Mouse (Mus musculus): Measurements from ENCODE around the gene Usp53. TPM values are rescaled to one million over a fixed set of nuclear protein-coding genes. Genes with fewer than 3 reads are reported as not detected.
A peak's percentile ranks its signal among the peaks of the same experiment; 100 is the strongest.
"Not testable (repeated sequence)": the region's sequence is repeated elsewhere in the genome, so short reads cannot be mapped to it uniquely, and the experiment has no call there.

The Usp53 gene
- polyA plus RNA-seq, 1 experiment from 2014 or later: 5.4 TPM

- peak overlapping the region; percentile 80 for H3K4me3 ChIP-seq
- H3K27me3 ChIP-seq (ENCODE audit: insufficient read depth, poor library complexity, severe bottlenecking): no peaks in the 10 kb centered on the region
- peak overlapping the region; percentile 97 for H3K27ac ChIP-seq
- no peaks in the 10 kb centered on the region for H3K36me3 ChIP-seq
- peak; percentile 15 for DNase-seq (ENCODE audit: low spot score)
- WGBS: 22% methylated on average over 13 of the region's 13 CpGs
- no peaks in the 10 kb centered on the region for H3K9me3 ChIP-seq
- peaks cover 17% of the 10 kb centered on the region for H3K4me1 ChIP-seq (replicated peaks)
Observed at GRCm38 (mm10) chr3:122985183-122985944, 1.1 kb upstream of the Usp53 start.

DNA sequence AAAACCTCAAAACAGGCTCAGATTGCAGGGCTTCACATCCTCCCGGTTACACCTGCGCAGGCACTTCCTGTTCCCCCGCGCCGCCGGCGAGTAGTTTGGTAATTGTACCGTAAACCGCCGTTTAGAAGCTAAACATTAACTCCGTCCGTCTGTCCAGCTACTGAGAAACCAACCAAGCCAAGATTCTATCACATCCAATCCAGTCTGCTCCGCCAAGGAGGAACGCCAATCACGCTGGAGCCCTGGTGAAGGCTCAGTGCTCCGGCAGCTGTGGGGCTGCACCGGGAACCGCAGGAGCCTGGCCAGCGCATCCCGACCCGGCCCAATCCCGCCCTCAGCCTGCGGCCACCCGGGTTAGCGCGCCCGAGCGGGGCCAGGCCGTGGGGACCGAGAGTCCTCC lies 461 bp downstream of the Usp53 start:
- peak overlapping the region; percentile 80 for H3K4me3 ChIP-seq
- H3K27ac ChIP-seq: peak overlapping the region; percentile 97
- no peaks in the 10 kb centered on the region for H3K27me3 ChIP-seq (ENCODE audit: insufficient read depth, poor library complexity, severe bottlenecking)
- WGBS: under 1% methylated on average over 30 of the region's 30 CpGs
- H3K36me3 ChIP-seq: peaks cover 3% of the 10 kb centered on the region; the same call in 1 of the 2 replicates
- no peak for DNase-seq (ENCODE audit: low spot score)
- H3K9me3 ChIP-seq: no peaks in the 10 kb centered on the region
- H3K4me1 ChIP-seq (replicated peaks): peaks cover 17% of the 10 kb centered on the region

GRCm38 (mm10) chr3:122975964-122976363 lies 8.3 kb downstream of the Usp53 start:
- DNase-seq (ENCODE audit: low spot score): no peak
- H3K9me3 ChIP-seq: no peaks in the 10 kb centered on the region
- H3K27ac ChIP-seq: no peak overlapping the region
- H3K27me3 ChIP-seq (ENCODE audit: insufficient read depth, poor library complexity, severe bottlenecking): no peaks in the 10 kb centered on the region
- peaks cover 12% of the 10 kb centered on the region for H3K4me1 ChIP-seq (replicated peaks)
- peaks cover 3% of the 10 kb centered on the region; the same call in 1 of the 2 replicates for H3K36me3 ChIP-seq
- WGBS: 93% methylated on average over 1 of the region's 1 CpGs
- no peak overlapping the region for H3K4me3 ChIP-seq

GRCm38 (mm10) chr3:122975363-122975762 lies 8.9 kb downstream of the Usp53 start:
- Histone ChIP-seq H3K36me3 (peaks cover 3% of the 10 kb centered on the region; the same call in 1 of the 2 replicates), H3K27me3 (ENCODE audit: insufficient read depth, poor library complexity, severe bottlenecking) (no peaks in the 10 kb centered on the region), H3K27ac (no peak overlapping the region), H3K4me3 (no peak overlapping the region), H3K4me1 (replicated peaks) (peaks cover 12% of the 10 kb centered on the region), H3K9me3 (no peaks in the 10 kb centered on the region)
- 84% methylated on average over 4 of the region's 4 CpGs for WGBS
- no peak for DNase-seq (ENCODE audit: low spot score)

DNA sequence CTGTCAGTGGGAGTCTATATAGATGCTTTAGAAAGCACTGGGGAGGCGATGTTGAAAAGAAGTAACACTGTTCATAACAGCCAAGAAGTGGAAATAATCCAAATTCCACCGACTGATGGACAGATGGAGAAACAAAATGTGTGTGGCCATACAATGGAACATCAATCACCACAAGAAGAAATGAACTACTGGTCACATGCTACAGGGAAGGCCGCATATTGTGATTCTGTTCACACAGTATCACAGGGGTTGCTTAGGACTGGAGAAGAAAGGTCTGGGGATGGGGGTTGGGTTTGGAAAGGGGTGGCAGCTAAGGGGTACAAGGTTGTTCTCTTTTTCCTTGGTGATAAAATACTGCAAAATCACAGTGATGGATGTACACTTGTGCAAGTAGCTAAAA lies 9.5 kb downstream of the Usp53 start:
- Histone ChIP-seq H3K36me3 (peaks cover 3% of the 10 kb centered on the region; the same call in 1 of the 2 replicates), H3K4me3 (no peak overlapping the region), H3K27me3 (ENCODE audit: insufficient read depth, poor library complexity, severe bottlenecking) (no peaks in the 10 kb centered on the region), H3K9me3 (no peaks in the 10 kb centered on the region), H3K4me1 (replicated peaks) (peaks cover 12% of the 10 kb centered on the region), H3K27ac (no peak overlapping the region)
- no peak for DNase-seq (ENCODE audit: low spot score)
- 66% methylated on average over 3 of the region's 3 CpGs for WGBS

DNA sequence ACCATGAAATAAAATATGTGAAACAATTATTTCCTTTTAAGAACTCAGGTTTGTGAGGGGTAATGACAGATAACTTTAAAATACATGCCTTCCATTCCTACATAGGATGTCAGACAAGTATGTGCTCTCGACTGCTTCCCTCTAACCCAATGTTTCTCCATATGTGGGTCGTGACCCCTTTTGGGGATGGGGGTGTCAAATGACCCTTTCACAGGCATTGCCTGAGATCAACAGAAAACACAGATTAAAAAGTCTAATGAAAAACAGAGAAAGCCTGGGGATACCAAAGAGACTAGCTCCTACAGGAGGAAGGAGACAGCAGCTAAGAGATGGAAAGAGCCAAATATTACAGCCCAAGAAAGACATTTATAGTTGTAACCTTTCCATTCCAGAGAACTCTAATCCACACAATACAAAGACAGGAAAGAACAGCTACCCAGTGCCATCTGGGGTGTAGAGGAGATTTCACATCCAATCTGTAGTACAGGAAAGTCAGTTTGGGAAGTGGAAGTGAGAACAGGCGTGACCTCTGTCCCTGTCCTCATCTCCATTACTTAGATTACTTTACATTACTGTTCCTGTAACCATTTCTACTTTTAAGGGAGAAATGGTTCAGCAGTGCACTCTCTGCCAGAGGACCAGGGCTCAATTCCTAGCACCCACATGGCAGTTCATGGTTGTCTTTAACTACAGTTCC lies 12.0 kb downstream of the Usp53 start:
- H3K36me3 ChIP-seq: peaks cover 7% of the 10 kb centered on the region
- peak; percentile 24 for DNase-seq (ENCODE audit: low spot score)
- 61% methylated on average over 3 of the region's 3 CpGs for WGBS

DNA sequence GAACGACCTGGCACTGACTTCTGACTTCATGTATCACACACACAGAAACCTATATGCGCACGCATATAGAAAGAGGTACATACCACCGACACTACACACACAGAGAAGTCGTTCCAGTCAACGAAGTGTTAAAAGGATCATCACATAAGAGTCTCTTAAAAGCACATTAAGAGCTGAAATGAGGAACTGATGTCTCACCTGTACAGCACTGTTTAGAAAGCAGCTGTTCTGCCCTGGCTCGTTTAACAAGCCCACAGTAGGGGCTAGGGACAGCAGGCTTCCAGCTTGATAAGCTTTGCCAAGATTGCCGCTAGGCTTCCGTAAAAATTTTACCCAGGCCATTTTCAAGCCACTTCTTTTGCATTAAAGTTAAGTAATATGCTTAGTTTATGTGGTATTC lies 15.9 kb downstream of the Usp53 start:
- no peak overlapping the region for H3K4me3 ChIP-seq
- no peaks in the 10 kb centered on the region for H3K4me1 ChIP-seq (replicated peaks)
- H3K36me3 ChIP-seq: peaks cover 7% of the 10 kb centered on the region
- DNase-seq (ENCODE audit: low spot score): no peak
- no peaks in the 10 kb centered on the region for H3K27me3 ChIP-seq (ENCODE audit: insufficient read depth, poor library complexity, severe bottlenecking)
- no peaks in the 10 kb centered on the region for H3K9me3 ChIP-seq
- WGBS: 94% methylated on average over 9 of the region's 9 CpGs
- no peak overlapping the region for H3K27ac ChIP-seq

More for the DNA sequence above, 12.0 kb downstream of the Usp53 start:
- no peak overlapping the region for H3K27ac ChIP-seq
- no peaks in the 10 kb centered on the region for H3K9me3 ChIP-seq
- H3K4me1 ChIP-seq (replicated peaks): peaks cover 12% of the 10 kb centered on the region
- H3K27me3 ChIP-seq (ENCODE audit: insufficient read depth, poor library complexity, severe bottlenecking): no peaks in the 10 kb centered on the region
- H3K4me3 ChIP-seq: no peak overlapping the region

- WGBS: 90% methylated on average over 5 of the region's 5 CpGs
- no peak overlapping the region for H3K27ac ChIP-seq
- H3K4me1 ChIP-seq (replicated peaks): no peaks in the 10 kb centered on the region
- no peaks in the 10 kb centered on the region for H3K9me3 ChIP-seq
- H3K27me3 ChIP-seq (ENCODE audit: insufficient read depth, poor library complexity, severe bottlenecking): no peaks in the 10 kb centered on the region
- DNase-seq (ENCODE audit: low spot score): no peak
- no peak overlapping the region for H3K4me3 ChIP-seq
- H3K36me3 ChIP-seq: peaks cover 14% of the 10 kb centered on the region
Observed at GRCm38 (mm10) chr3:122964301-122964700, 20.0 kb downstream of the Usp53 start.

DNA sequence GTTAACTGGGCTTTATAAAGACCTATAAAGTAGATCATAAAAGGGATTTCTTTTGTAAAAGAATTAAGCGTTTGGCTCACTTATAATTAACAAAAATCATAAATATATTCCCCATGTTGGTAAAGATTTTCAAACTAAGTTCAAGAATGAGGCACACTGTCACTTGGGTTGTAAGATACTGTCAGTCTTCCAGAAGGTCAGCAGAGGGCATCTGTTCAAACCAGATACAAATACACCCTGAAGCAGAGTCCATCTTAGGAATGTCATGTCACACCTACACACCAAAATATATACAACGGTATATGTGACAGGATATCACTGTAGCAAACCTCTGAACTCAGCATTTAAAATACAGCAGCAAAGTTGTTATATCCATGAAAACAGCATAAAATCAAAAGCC lies 34.2 kb downstream of the Usp53 start:
- Histone ChIP-seq H3K27ac (no peak overlapping the region), H3K4me1 (replicated peaks) (no peaks in the 10 kb centered on the region), H3K36me3 (peaks cover 20% of the 10 kb centered on the region), H3K27me3 (ENCODE audit: insufficient read depth, poor library complexity, severe bottlenecking) (no peaks in the 10 kb centered on the region), H3K9me3 (no peaks in the 10 kb centered on the region), H3K4me3 (no peak overlapping the region)
- WGBS: 92% methylated on average over 2 of the region's 2 CpGs
- DNase-seq (ENCODE audit: low spot score): no peak

- Histone ChIP-seq H3K4me3 (no peak overlapping the region), H3K27ac (no peak overlapping the region), H3K4me1 (replicated peaks) (no peaks in the 10 kb centered on the region), H3K27me3 (ENCODE audit: insufficient read depth, poor library complexity, severe bottlenecking) (no peaks in the 10 kb centered on the region), H3K36me3 (no peaks in the 10 kb centered on the region; the same call in 1 of the 2 replicates), H3K9me3 (no peaks in the 10 kb centered on the region)
- no peak for DNase-seq (ENCODE audit: low spot score)
- WGBS: 87% methylated on average over 6 of the region's 6 CpGs
Observed at GRCm38 (mm10) chr3:122943387-122943890, 40.9 kb downstream of the Usp53 start.

DNA sequence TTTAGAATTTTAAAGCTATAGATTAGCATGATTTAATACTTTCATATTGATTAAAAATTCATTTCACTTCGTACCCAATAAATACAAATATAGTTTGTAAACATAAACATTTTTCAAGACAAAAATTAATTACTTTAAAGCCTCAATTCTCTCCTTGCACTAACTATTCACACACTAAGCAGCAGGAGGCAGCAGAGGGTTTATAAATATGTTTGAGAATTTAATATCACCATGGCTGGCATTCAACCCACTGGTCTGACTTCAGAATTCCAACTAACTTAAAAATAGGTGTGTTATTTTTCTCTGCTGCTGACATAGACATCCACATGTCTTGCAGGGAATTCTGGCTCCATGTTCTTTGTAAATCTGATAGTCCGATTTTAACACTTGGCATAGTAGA lies 45.1 kb downstream of the Usp53 start:
- Histone ChIP-seq H3K4me3 (no peak overlapping the region), H3K9me3 (no peaks in the 10 kb centered on the region), H3K27me3 (ENCODE audit: insufficient read depth, poor library complexity, severe bottlenecking) (no peaks in the 10 kb centered on the region), H3K4me1 (replicated peaks) (no peaks in the 10 kb centered on the region), H3K27ac (no peak overlapping the region), H3K36me3 (peaks cover 2% of the 10 kb centered on the region)
- DNase-seq (ENCODE audit: low spot score): no peak
- 87% methylated on average over 2 of the region's 2 CpGs for WGBS

DNA sequence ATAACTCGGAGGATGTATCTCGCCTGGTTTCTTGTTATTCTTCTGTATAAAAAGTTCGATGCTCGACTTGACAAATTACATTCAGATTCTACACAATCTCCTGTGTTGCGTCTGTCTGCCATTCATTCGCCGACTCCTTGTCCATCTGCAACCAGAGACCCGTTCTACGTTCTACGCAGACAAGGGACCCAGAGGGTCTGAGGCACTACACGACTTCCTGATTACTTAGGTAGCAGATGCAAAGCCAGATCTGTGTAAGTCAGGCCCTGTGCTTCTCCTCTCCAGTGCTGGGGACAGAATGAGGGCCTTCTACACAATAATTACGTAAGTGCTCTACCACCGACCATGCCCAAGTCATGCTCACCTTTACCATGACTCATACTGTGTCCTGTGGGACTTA lies 47.1 kb downstream of the Usp53 start:
- H3K27me3 ChIP-seq (ENCODE audit: insufficient read depth, poor library complexity, severe bottlenecking); H3K4me3 ChIP-seq; H3K36me3 ChIP-seq; H3K27ac ChIP-seq; DNase-seq (ENCODE audit: low spot score); H3K4me1 ChIP-seq (replicated peaks); H3K9me3 ChIP-seq: not testable (repeated sequence)
- 84% methylated on average over 13 of the region's 13 CpGs for WGBS

- no peak for DNase-seq (ENCODE audit: low spot score)
- Histone ChIP-seq H3K9me3 (no peaks in the 10 kb centered on the region), H3K36me3 (peaks cover 18% of the 10 kb centered on the region), H3K27me3 (ENCODE audit: insufficient read depth, poor library complexity, severe bottlenecking) (no peaks in the 10 kb centered on the region), H3K4me1 (replicated peaks) (no peaks in the 10 kb centered on the region), H3K27ac (no peak overlapping the region), H3K4me3 (no peak overlapping the region)
- 89% methylated on average over 1 of the region's 1 CpGs for WGBS
Observed at GRCm38 (mm10) chr3:122932466-122932865, 51.8 kb downstream of the Usp53 start.
